Mouse (Mus musculus) common myeloid progenitor, adult 5-6 weeks (primary cell): ENCODE data around the gene Efhc2. TPM values are rescaled to one million over a fixed set of nuclear protein-coding genes. Genes with fewer than 3 reads are reported as not detected.

ENCODE experiments used
- ATAC-seq: replicated peaks from 2 replicates; pipeline ENCODE4 v1.8.0; 2016; ENCODE audit warnings: low read depth, mild to moderate bottlenecking, moderate TSS enrichment, inconsistent platforms; ENCODE audit not compliant: poor library complexity, severe bottlenecking
- total RNA-seq: library from RNA; stranded (forward); fragments of 200-1000, 187-1606 nt; gene quantifications from 2 replicates; pipeline ENCODE4 v1.2.3, GENCODE M21; 2017

Gene Efhc2
- 0.46 and 0.53 TPM in 2 replicates for total RNA-seq

DNA sequence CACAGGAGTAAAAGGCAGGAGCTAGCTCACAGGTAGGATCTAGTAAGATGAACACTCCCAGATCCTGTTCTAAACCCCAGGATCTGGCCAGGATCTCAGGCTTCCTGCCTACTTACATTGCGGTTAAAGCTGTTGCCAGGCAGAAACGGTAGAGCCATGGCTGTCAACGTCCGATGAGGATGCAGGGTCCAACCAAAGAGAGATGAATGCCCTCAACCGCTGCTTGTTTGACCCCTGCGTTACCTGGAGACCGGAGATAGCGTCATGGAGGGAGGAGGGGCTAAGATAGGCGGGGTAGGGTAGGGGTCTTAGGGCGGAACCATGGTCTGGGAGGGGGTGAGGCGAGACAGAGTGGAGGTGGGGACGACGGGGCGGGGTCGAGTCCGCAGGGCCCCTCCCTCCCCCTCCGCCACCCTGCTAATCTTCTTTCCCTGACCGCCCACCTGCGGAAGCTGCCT, at the start of gene Efhc2:
Efhc2 (minus strand) TSS at position 243 of the 458 bp plus-strand sequence.
- peak; percentile 78 for ATAC-seq

DNA sequence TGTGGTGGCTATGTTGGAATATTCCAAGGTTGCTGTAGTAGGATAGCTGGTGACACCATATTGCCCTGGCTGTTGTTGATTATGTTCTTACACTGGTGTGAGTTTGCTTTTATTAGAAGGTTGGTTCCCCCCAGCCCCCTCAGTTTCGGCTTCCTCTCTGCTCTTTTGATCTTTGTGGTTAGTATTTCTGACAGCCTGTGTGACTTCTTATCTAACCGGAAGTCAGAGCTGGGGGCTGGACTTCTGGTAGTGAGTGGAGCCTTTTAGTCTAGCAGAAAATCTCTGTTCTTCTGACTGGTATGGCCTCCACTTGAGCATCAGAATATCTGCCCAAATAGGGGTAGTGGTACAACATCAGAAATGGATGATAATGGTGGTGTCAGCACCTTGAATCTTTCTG, 45.9 kb upstream of the Efhc2 start:
- peak; percentile 87 for ATAC-seq

DNA sequence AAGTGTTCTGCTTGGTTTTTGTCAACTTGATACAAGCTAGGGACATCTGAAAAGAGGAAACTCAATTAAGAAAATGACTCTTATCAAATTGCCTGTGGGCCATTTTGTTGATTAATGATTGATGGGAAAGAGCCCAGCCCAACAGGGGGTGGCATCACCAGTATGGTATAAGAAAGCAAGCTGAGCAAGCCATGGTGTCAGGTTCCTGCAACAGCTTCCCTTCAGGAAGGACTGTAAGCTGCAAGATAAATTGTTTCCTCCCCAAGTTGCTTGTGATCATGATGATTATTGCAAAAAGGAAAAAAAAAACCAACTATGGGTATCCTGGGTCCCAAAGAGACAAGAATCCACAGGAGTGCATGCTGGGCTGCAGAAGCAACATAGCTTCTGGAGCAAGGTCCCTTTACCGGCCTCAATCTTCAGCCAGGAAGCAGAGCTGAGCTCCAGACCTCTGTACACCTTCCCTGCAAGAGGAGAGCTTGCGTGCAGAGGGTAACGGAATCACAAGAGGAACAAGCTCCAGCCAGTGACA, 18.8 kb downstream of the Efhc2 start:
- peak; percentile 99 for ATAC-seq

DNA sequence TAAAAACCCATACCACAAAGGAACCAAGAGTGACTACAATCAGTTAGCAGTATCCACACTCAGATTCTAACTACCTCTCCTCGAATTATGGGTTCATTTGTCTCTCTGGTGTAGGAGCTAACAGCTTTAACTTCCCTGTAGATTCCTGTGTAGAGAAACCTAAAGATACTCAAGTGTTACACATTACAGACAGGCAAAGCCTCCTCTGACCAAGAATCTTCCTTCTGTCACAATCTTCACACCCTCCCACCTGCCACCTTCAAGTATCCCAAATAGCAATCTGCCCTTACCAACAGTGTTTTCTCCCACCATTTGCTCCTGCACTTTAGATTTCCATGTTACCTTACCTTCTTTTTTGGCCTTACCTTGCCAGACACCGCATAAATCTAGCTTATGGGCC, 35.3 kb downstream of the Efhc2 start:
- ATAC-seq: no peak

DNA sequence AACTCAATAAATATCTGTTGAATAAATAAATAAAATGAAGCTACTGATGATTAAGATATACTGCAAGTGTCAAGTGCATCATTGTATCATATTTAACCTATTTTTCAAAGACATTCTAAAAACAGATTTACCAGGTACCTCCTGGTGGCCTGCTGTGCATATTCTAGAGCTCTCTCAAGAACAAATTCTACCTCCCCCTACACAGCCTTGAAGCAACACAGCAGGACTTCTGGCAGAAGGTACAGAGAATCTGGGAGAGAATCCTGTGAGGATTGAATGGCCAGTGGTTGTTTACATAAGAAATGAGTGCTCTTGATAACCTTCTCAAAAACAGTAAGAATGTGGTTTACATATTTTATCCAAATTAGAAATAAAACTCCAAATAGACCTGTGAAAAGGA, 94.0 kb downstream of the Efhc2 start:
- ATAC-seq: no peak

DNA sequence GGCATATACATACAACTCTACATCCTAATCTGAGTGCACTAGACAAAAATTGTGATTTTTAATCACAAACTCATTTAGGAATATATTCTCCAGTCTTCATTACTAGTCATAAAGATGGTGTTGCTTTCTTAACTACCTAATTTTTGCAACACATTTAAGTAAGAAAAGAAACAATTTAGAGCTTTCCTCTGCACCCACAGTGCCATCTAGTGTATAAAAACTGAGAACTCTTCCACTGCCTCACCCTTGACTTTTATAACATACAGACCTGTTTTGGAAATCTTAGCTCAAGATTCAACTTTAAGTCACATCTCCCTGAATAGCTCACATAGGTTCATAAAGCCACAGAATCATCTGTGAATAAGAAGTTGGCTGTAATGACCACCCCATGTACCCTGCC, 101.7 kb downstream of the Efhc2 start:
- ATAC-seq: no peak

DNA sequence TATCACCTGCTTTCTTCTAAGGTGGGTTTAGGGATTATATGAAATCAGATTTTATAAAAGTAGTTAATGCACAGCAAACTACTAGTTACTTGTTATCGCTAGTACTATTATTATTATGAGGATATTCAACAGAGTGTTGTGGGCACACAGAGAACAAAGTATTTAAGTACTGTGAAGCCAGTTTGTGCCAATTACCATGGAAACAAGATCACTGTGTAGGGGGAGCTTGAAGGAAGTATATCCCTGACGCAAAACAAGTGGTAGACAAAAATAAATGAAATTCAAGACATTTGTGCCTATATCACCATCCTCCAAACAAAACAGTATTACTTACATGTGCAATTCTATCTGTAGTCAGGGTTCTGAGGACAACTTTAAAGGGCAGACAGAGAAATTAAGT, 105.7 kb downstream of the Efhc2 start:
- ATAC-seq: no peak

DNA sequence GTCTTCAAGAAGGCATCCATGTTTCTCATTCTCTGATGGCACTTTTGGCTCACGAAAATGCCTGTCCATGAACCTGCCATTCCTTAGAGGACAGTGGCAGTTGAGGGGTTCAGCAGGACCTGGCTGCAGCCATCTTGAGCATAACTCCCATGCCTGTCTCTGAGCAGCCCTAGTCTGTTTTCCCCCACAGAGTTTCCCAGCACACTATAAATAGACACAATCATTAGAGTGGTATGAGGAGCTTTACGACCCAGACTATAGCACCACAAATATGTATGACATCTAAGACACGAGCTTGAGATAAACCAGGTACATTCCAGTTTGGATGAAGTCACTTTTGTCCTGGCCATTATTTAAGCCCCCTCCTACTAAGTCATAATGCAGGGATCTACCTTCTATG, 143.4 kb downstream of the Efhc2 start:
- ATAC-seq: no peak

DNA sequence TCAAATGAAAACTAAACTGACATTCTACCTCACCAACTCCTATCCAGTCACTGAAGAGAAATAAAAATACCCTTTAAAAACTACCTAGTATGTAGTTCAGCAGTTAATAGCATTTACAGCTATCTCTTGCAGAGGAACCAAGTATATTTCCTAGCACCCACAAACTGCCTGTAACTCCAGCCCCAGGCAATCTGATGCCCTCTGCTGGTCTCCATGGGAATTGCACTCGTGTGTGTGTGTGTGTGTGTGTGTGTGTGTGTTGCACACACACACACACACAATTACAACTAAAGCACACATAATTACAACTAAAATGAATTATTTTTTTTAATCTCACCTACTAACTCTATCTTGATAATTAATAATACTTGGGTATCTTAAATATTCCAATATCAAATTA, 153.5 kb downstream of the Efhc2 start:
- ATAC-seq: no peak
